Mouse (Mus musculus) hindbrain, embryonic 12.5 days (tissue): ENCODE measurements around the gene 4933434E20Rik. TPM values are rescaled to one million over a fixed set of nuclear protein-coding genes. Genes with fewer than 3 reads are reported as not detected.
A peak's percentile ranks its signal among the peaks of the same experiment; 100 is the strongest.

ENCODE experiments used
- ATAC-seq: fragments of 200-750 bp; cut with Nextera tagmentation; 2 replicates; pipeline ENCODE4 v1.8.0; 2017; ENCODE audit warnings: moderate TSS enrichment; ENCODE audit not compliant: low FRiP score
- H3K27ac ChIP-seq: fragments of 300-500 bp; sonication (generic); 2 replicates; pipeline ENCODE4 v1.5.1; 2016; ENCODE audit warnings: mild to moderate bottlenecking
- H3K27me3 ChIP-seq: fragments of 300-500 bp; sonication (generic); 2 replicates; pipeline ENCODE4 v1.6.1; 2016; ENCODE audit warnings: mild to moderate bottlenecking
- H3K36me3 ChIP-seq: fragments of 300-500 bp; sonication (generic); 2 replicates; pipeline ENCODE4 v1.6.1; 2016; ENCODE audit warnings: mild to moderate bottlenecking
- H3K4me1 ChIP-seq: fragments of 300-500 bp; sonication (generic); 2 replicates; pipeline ENCODE4 v1.6.1; 2016
- H3K4me2 ChIP-seq: fragments of 300-500 bp; sonication (generic); replicated peaks from 2 replicates; pipeline ENCODE4 v1.6.1; 2016; ENCODE audit warnings: mild to moderate bottlenecking
- H3K4me3 ChIP-seq: fragments of 300-500 bp; sonication (generic); 2 replicates; pipeline ENCODE4 v1.5.1; 2016; ENCODE audit warnings: mild to moderate bottlenecking
- H3K9ac ChIP-seq: fragments of 300-500 bp; sonication (generic); 2 replicates; pipeline ENCODE4 v1.6.1; 2016; ENCODE audit warnings: mild to moderate bottlenecking, moderate library complexity
- H3K9me3 ChIP-seq: fragments of 300-500 bp; sonication (generic); replicated peaks from 2 replicates; pipeline ENCODE4 v1.6.1; 2016; ENCODE audit warnings: mild to moderate bottlenecking
- WGBS: fragments of 180-500 bp; shearing (Covaris S2); methylation state at CpG from one replicate; pipeline ENCODE4 v1.1.7; 2016; 5-methylcytosine and 5-hydroxymethylcytosine counted together
- polyA plus RNA-seq: library from polyadenylated mRNA; unstranded; fragments of >200 nt; fragmentation: Nextera tagmentation; extraction: Ambion mirVana; gene quantifications from 2 replicates; pipeline ENCODE4 v1.2.1, GENCODE M21; 2016

The 4933434E20Rik gene
- polyA plus RNA-seq, 1 experiment from 2014 or later, result 198 TPM

DNA sequence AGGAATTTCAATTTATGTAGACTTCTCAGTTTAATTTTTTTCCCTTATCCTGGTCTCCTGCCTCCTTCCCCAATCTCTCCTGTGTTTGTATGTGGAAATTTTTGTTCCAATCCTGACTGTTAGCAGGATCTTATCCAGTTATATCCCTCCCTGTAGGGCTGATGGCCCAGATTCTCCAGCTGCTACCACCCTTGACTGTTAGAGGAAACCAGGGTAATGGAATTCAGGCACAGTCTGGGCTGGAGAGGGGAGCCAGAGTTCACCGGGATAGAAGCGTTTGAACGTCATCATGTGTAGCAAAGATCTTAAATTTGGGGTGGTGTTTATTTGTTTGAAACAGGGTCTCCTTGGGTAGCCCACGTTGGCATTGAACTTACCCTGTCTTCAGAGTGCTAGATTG lies 33.4 kb downstream of the 4933434E20Rik start:
- ATAC-seq, result no peak
- H3K4me2 ChIP-seq, result no peak overlapping the region
- H3K27ac ChIP-seq, result no peak overlapping the region
- H3K4me1 ChIP-seq, result peaks cover 46% of the 10 kb centered on the region
- no peaks in the 10 kb centered on the region for H3K27me3 ChIP-seq
- no peaks in the 10 kb centered on the region for H3K9me3 ChIP-seq
- peaks cover 34% of the 10 kb centered on the region for H3K36me3 ChIP-seq
- no peak overlapping the region for H3K4me3 ChIP-seq
- 0 out of 2 replicates have a peak overlapping the region, but pooled peaks have one; percentile 3 for H3K9ac ChIP-seq
- WGBS, result 87% methylated on average over 4 of the region's 4 CpGs

GRCm38 (mm10) chr3:90085281-90085680 lies 33.8 kb downstream of the 4933434E20Rik start:
- H3K4me2 ChIP-seq, result no peak overlapping the region
- H3K27me3 ChIP-seq, result no peaks in the 10 kb centered on the region
- peaks cover 39% of the 10 kb centered on the region for H3K36me3 ChIP-seq
- no peak for ATAC-seq
- H3K4me3 ChIP-seq, result no peak overlapping the region
- H3K9ac ChIP-seq, result no peak overlapping the region
- no peaks in the 10 kb centered on the region for H3K9me3 ChIP-seq
- H3K4me1 ChIP-seq, result peaks cover 46% of the 10 kb centered on the region
- H3K27ac ChIP-seq, result no peak overlapping the region
- WGBS, result 86% methylated on average over 6 of the region's 6 CpGs

DNA sequence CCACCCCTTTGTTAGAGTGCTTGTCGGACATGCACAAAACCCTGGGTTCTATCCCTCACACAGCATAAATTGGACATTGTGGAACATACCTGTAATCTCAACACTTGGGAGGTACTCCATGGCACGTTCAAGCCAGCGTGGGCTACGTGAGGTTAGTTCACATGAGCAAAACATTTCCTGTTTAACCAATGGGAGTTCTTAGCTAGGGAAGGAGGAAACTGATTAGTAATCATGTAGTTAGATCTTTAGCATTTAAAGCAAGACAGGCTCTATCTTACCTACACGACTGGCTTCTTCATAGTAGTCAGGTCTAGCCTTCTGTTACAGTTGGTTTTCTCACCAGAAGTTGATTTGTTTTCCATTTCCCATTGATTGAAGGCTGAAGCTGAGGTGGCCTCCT lies 34.6 kb downstream of the 4933434E20Rik start:
- Histone ChIP-seq H3K27me3 (no peaks in the 10 kb centered on the region), H3K9ac (no peak overlapping the region), H3K9me3 (no peaks in the 10 kb centered on the region), H3K4me2 (no peak overlapping the region), H3K27ac (no peak overlapping the region), H3K36me3 (peaks cover 47% of the 10 kb centered on the region), H3K4me3 (no peak overlapping the region), H3K4me1 (peaks cover 39% of the 10 kb centered on the region)
- no peak for ATAC-seq
- WGBS, result 93% methylated on average over 5 of the region's 5 CpGs

GRCm38 (mm10) chr3:90088617-90089016 lies 37.2 kb downstream of the 4933434E20Rik start:
- no peaks in the 10 kb centered on the region for H3K9me3 ChIP-seq
- no peak overlapping the region for H3K4me3 ChIP-seq
- H3K27me3 ChIP-seq, result no peaks in the 10 kb centered on the region
- no peak overlapping the region for H3K4me2 ChIP-seq
- ATAC-seq, result no peak
- H3K36me3 ChIP-seq, result peaks cover 72% of the 10 kb centered on the region
- no peak overlapping the region for H3K27ac ChIP-seq
- 95% methylated on average over 2 of the region's 2 CpGs for WGBS
- no peak overlapping the region for H3K9ac ChIP-seq
- peaks cover 17% of the 10 kb centered on the region for H3K4me1 ChIP-seq

- H3K4me3 ChIP-seq, result no peak overlapping the region
- no peak overlapping the region for H3K27ac ChIP-seq
- no peaks in the 10 kb centered on the region for H3K9me3 ChIP-seq
- H3K27me3 ChIP-seq, result no peaks in the 10 kb centered on the region
- no peak overlapping the region for H3K9ac ChIP-seq
- no peaks in the 10 kb centered on the region for H3K4me1 ChIP-seq
- H3K4me2 ChIP-seq, result no peak overlapping the region
- no peak for ATAC-seq
- H3K36me3 ChIP-seq, result peaks cover 86% of the 10 kb centered on the region
- 89% methylated on average over 6 of the region's 6 CpGs for WGBS
Measured at GRCm38 (mm10) chr3:90090892-90091291, 39.5 kb downstream of the 4933434E20Rik start.

- no peak overlapping the region for H3K4me2 ChIP-seq
- H3K4me3 ChIP-seq, result no peak overlapping the region
- no peak for ATAC-seq
- H3K9ac ChIP-seq, result no peak overlapping the region
- no peaks in the 10 kb centered on the region for H3K9me3 ChIP-seq
- H3K27ac ChIP-seq, result no peak overlapping the region
- peaks cover 75% of the 10 kb centered on the region for H3K36me3 ChIP-seq
- no peaks in the 10 kb centered on the region for H3K27me3 ChIP-seq
- no peaks in the 10 kb centered on the region for H3K4me1 ChIP-seq
- WGBS, result 96% methylated on average over 3 of the region's 3 CpGs
Measured at GRCm38 (mm10) chr3:90094453-90094852, 43.0 kb downstream of the 4933434E20Rik start.

- Histone ChIP-seq H3K4me3 (no peak overlapping the region), H3K4me1 (no peaks in the 10 kb centered on the region), H3K9me3 (no peaks in the 10 kb centered on the region), H3K4me2 (no peak overlapping the region), H3K9ac (no peak overlapping the region), H3K36me3 (peaks cover 49% of the 10 kb centered on the region), H3K27me3 (no peaks in the 10 kb centered on the region), H3K27ac (no peak overlapping the region)
- 93% methylated on average over 5 of the region's 5 CpGs for WGBS
- ATAC-seq, result no peak
Measured at GRCm38 (mm10) chr3:90097928-90098327, 46.5 kb downstream of the 4933434E20Rik start.

DNA sequence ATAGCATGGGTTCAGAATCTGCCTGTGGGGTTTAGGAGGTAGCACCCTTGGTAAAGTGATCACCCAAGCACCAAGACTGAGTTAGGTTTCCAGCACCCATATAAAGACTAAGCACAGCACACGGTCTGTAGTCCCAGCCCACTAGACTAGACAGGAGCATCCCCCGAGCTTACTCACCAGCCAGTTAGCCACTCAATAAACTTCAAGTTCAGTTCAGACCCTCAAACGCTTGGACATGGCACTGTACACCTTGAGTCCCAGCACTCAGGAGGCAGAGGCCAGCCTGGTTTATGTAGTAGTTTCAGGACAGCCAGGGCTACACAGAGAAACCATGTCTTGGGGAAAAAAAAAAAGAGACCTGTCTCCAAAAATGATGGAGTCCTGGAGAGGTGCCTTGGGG lies 49.6 kb downstream of the 4933434E20Rik start:
- Histone ChIP-seq H3K4me3 (no peak overlapping the region), H3K9me3 (no peaks in the 10 kb centered on the region)
- 93% methylated on average over 3 of the region's 3 CpGs for WGBS

GRCm38 (mm10) chr3:90101673-90102072 lies 50.2 kb downstream of the 4933434E20Rik start:
- H3K9me3 ChIP-seq, result no peaks in the 10 kb centered on the region
- H3K4me1 ChIP-seq, result no peaks in the 10 kb centered on the region
- peaks cover 24% of the 10 kb centered on the region for H3K36me3 ChIP-seq
- no peaks in the 10 kb centered on the region for H3K27me3 ChIP-seq
- no peak overlapping the region for H3K4me3 ChIP-seq
- no peak for ATAC-seq
- no peak overlapping the region for H3K9ac ChIP-seq
- H3K27ac ChIP-seq, result no peak overlapping the region
- no peak overlapping the region for H3K4me2 ChIP-seq
- 92% methylated on average over 2 of the region's 2 CpGs for WGBS

More for the DNA sequence above, 49.6 kb downstream of the 4933434E20Rik start:
- Histone ChIP-seq H3K4me1 (no peaks in the 10 kb centered on the region), H3K27me3 (no peaks in the 10 kb centered on the region), H3K27ac (no peak overlapping the region), H3K36me3 (peaks cover 28% of the 10 kb centered on the region), H3K9ac (no peak overlapping the region), H3K4me2 (no peak overlapping the region)
- no peak for ATAC-seq

DNA sequence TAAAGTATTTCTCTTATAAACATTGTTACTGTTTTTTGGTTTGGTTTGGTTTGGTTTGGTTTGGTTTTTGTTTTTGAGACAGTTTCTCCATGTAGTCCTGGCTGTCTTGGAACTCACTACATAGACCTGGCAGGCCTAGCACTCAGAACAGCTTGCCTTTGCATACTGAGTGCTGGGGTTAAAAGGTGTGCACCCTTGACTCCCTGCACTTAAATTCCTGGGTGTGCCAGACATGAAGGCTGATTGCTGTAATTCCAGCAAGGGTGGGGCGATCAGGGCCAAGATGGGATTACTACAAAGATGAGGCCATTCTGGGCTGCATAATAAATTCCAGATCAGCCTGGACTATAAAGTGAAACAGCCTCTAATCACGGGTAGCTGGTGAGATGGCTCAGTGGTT lies 50.8 kb downstream of the 4933434E20Rik start:
- Histone ChIP-seq H3K9ac (no peak overlapping the region), H3K36me3 (peaks cover 24% of the 10 kb centered on the region), H3K27ac (no peak overlapping the region), H3K4me2 (no peak overlapping the region), H3K4me3 (no peak overlapping the region), H3K9me3 (no peaks in the 10 kb centered on the region), H3K27me3 (no peaks in the 10 kb centered on the region), H3K4me1 (no peaks in the 10 kb centered on the region)
- 88% methylated on average over 2 of the region's 2 CpGs for WGBS
- no peak for ATAC-seq

DNA sequence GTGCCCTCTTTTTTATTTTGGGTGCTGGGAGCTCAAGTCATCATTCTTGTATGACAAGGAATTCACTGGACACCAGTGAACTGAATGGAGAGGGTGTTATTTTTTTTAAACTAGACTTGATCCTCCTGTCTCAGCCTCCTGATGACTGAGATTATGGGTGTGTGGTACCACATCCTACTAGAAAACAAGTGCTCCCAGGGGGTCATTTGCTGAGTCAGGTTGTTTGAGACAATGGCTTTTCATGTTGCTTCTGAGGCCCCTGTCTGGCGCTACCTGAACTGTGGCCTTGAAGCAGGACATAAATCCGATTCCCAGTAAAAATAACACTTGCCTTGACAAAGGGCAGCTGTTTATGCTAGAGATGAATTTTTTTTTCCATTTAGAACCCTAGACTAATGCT lies 51.7 kb downstream of the 4933434E20Rik start:
- no peaks in the 10 kb centered on the region for H3K27me3 ChIP-seq
- H3K36me3 ChIP-seq, result peaks cover 21% of the 10 kb centered on the region
- ATAC-seq, result no peak
- H3K27ac ChIP-seq, result no peak overlapping the region
- no peaks in the 10 kb centered on the region for H3K4me1 ChIP-seq
- H3K4me3 ChIP-seq, result no peak overlapping the region
- no peak overlapping the region for H3K9ac ChIP-seq
- H3K4me2 ChIP-seq, result no peak overlapping the region
- WGBS, result 85% methylated on average over 2 of the region's 2 CpGs
- H3K9me3 ChIP-seq, result no peaks in the 10 kb centered on the region

DNA sequence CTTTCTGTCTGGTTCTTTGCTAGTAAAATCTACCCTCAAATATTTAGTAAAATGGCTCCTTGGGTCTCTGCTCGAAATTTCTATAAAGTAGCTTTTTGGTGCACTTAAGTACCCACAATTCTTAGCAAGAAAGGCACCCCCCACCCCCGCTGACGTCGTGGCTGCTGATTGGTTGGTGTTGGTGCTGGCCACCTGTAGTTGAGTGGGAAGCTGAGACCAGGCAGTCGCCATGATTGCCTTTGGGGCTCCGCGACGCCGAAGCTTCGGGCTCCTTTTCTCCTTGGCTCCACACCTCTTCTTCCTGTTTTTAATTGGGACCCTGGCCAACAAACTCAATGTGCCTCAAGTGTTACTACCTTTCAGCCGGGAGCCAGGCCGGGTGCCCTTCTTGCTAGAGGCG lies 52.5 kb downstream of the 4933434E20Rik start, which contains the start of gene Nup210l:
TSS of gene Nup210l (plus strand) at position 195 of the 400 bp plus-strand sequence.
- no peak within 1 kb of the TSS for H3K9ac ChIP-seq
- WGBS, result 87% methylated on average over 13 of the region's 13 CpGs
- no peak within 1 kb of the TSS for H3K4me2 ChIP-seq
- no peak within 1 kb of the TSS for H3K4me3 ChIP-seq
- peaks cover 13% of the 10 kb centered on the region for H3K36me3 ChIP-seq
- ATAC-seq, result no peak
- H3K4me1 ChIP-seq, result no peaks in the 10 kb centered on the region
- H3K27me3 ChIP-seq, result no peaks in the 10 kb centered on the region
- no peaks in the 10 kb centered on the region for H3K9me3 ChIP-seq
- no peak within 1 kb of the TSS for H3K27ac ChIP-seq

DNA sequence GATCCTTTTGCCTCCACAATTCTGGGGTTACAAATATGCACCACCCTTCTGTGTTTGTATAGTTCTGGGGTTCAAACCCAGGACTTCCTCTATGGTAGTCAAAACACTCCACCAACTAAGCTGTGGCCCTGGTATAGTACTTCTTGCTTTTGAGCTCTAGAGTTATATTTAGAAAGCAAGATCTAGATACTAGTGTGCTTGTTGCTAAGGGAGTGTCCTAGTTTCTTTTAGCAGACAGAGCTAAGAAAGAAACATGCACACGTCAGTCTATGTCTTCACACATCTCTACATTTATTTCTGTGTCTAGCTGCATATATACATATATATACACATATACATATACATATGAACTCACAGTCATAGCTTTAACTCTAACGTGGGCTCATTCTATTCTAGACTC lies 60.3 kb downstream of the 4933434E20Rik start:
- H3K4me2 ChIP-seq, result no peak overlapping the region
- H3K27me3 ChIP-seq, result no peaks in the 10 kb centered on the region
- no peaks in the 10 kb centered on the region for H3K4me1 ChIP-seq
- no peak overlapping the region for H3K9ac ChIP-seq
- H3K36me3 ChIP-seq, result no peaks in the 10 kb centered on the region
- H3K9me3 ChIP-seq, result no peaks in the 10 kb centered on the region
- no peak for ATAC-seq
- H3K4me3 ChIP-seq, result no peak overlapping the region
- H3K27ac ChIP-seq, result no peak overlapping the region
- WGBS, result 87% methylated on average over 2 of the region's 2 CpGs
